Mouse (Mus musculus): ENCODE measurements around the gene Tmem198b.

DNA sequence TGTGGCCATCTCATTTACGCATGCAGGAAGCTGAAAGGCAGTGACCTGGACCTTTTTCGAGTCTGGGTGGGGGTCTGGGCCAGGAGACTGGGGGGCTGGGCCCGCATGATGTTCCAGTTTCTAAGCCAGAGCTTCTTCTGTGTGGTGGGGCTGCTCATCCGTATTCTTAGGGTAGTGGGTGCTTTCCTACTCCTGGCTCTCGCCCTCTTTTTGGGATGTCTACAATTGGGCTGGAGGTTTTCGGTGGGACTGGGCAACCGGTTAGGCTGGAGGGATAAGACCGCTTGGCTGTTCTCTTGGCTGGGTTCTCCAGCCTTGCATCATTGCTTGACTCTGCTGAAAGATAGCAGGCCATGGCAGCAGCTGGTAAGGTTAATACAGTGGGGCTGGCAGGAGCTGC lies 2.8 kb upstream of the Tmem198b start:
- no peak for TF ChIP-seq CTCF (IDR thresholded peaks at IDR 0.05; ENCODE audit: borderline replicate concordance, extremely low read depth, insufficient read depth, insufficient read length)
- TF ChIP-seq POLR2A (IDR thresholded peaks at IDR 0.05; ENCODE audit: borderline replicate concordance, extremely low read depth, insufficient read depth, insufficient read length, poor library complexity, severe bottlenecking), result no peak
